Mouse (Mus musculus): ENCODE results near the gene Dhodh. TPM values are rescaled to one million over a fixed set of nuclear protein-coding genes. Genes with fewer than 3 reads are reported as not detected.
A peak's percentile ranks its signal among the peaks of the same experiment; 100 is the strongest.

Gene Dhodh
- polyA plus RNA-seq, 1 experiment: 31.6 TPM

- H3K4me3 ChIP-seq (replicated peaks; ENCODE audit: insufficient read depth, low read depth, low read length): no peak overlapping the region
- H3K4me1 ChIP-seq (ENCODE audit: control insufficient read depth, insufficient read depth, low read length): no peaks in the 10 kb centered on the region
- DNase-seq: no peak
- TF ChIP-seq CTCF (IDR thresholded peaks at IDR 0.05; ENCODE audit: borderline replicate concordance, insufficient read depth, low read depth, low read length) (0 out of 2 replicates have a peak, but pooled peaks have one; percentile 17), POLR2A (IDR thresholded peaks at IDR 0.05; ENCODE audit: borderline replicate concordance, insufficient read depth, low read length) (no peak)
- no peak overlapping the region for H3K27ac ChIP-seq (ENCODE audit: insufficient read depth, low read length)
- no peaks in the 10 kb centered on the region for H3K27me3 ChIP-seq (ENCODE audit: control insufficient read depth, insufficient read depth, low read length)
- WGBS: 39% methylated on average over 3 of the region's 3 CpGs
Observed at GRCm38 (mm10) chr8:109551663-109552062, 56.8 kb downstream of the Dhodh start.

DNA sequence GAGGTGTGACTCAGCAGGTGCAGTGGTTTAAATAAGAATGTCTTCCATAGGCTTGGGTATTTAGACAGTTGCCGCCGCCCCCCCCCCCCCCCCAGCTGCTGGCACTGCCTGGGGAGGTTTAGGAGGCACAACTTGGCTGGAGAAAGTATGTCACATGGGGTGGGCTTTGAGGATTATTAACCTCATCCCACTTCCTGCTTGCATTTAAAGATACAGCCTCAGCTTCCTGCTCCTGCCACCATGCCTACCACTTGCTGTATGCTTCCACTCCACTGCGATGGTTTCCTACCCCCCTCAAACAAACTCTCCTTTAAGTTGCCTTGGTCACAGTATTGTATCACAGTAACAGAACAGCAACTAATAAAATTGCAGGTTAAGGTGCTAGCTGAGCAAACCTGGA is 64.4 kb downstream of the Dhodh start:
- TF ChIP-seq POLR2A (IDR thresholded peaks at IDR 0.05; ENCODE audit: borderline replicate concordance, insufficient read depth, low read length) (no peak), CTCF (IDR thresholded peaks at IDR 0.05; ENCODE audit: borderline replicate concordance, insufficient read depth, low read depth, low read length) (no peak)
- DNase-seq: no peak
- Histone ChIP-seq H3K4me1 (ENCODE audit: control insufficient read depth, insufficient read depth, low read length) (no peaks in the 10 kb centered on the region), H3K4me3 (replicated peaks; ENCODE audit: insufficient read depth, low read depth, low read length) (no peak overlapping the region), H3K27ac (ENCODE audit: insufficient read depth, low read length) (no peak overlapping the region), H3K27me3 (ENCODE audit: control insufficient read depth, insufficient read depth, low read length) (no peaks in the 10 kb centered on the region)
- 47% methylated on average over 3 of the region's 3 CpGs for WGBS

DNA sequence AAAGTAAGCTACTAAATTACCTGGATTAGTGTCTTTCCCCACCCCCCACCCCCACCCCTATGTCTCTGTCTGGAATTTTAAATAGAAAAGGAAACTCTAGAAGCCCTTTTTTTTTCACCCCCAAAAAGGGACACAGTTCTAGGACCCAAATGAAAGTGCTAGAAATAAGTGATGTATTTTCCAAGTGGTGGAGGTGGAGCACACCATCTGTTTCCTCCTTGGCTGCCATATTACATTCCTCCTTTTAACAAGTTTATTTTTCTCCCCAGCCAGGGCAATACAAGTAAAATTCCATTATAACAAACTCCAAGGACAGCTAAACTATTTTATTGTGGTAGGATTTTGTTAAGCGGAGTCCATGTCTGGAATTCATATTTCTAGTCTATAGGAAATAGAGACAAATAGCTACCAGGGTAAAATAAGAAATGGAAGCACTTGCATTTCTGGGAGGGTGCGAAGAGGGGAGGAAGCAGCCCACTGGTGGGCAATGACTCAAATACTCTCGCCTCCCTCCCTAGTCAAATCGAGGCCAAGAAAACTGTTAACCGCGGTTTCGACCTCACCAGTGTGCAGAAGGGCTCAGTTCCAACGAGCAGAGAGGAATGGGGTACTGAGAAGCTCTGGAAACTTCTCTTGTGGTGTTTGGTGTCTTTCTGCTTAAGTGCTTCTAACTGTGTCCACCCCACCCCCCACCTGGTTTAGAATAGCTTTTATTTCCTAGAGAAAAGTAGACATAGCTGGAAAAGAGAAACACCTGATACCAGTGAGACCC is 65.5 kb downstream of the Dhodh start:
- Histone ChIP-seq H3K27me3 (ENCODE audit: control insufficient read depth, insufficient read depth, low read length) (no peaks in the 10 kb centered on the region), H3K27ac (ENCODE audit: insufficient read depth, low read length) (no peak overlapping the region), H3K4me1 (ENCODE audit: control insufficient read depth, insufficient read depth, low read length) (no peaks in the 10 kb centered on the region), H3K4me3 (replicated peaks; ENCODE audit: insufficient read depth, low read depth, low read length) (no peak overlapping the region)
- TF ChIP-seq CTCF (IDR thresholded peaks at IDR 0.05; ENCODE audit: borderline replicate concordance, insufficient read depth, low read depth, low read length) (no peak), POLR2A (IDR thresholded peaks at IDR 0.05; ENCODE audit: borderline replicate concordance, insufficient read depth, low read length) (no peak)
- WGBS: 42% methylated on average over 8 of the region's 8 CpGs
- no peak for DNase-seq

DNA sequence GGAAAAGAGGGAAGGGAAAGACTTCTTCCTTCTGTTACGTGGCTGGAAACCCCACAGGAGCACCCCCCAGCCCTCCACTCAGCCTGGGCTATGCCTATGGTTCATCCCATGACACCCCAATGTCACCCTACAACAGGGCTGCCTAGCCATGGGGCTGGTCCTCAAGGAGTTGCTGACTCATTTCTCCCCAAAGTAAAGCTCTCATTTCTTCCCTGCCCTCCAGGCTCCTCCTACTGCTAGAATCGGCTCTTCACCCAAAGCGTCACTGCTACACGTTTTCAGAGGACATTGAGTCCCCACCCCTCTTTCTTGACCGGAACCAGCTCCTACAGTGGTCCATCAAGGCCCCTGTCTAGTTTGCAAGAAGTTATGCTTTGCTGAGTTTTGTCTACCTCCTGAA is 66.3 kb downstream of the Dhodh start:
- DNase-seq: no peak
- no peak overlapping the region for H3K4me3 ChIP-seq (replicated peaks; ENCODE audit: insufficient read depth, low read depth, low read length)
- TF ChIP-seq POLR2A (IDR thresholded peaks at IDR 0.05; ENCODE audit: borderline replicate concordance, insufficient read depth, low read length) (no peak), CTCF (IDR thresholded peaks at IDR 0.05; ENCODE audit: borderline replicate concordance, insufficient read depth, low read depth, low read length) (no peak)
- WGBS: 64% methylated on average over 5 of the region's 5 CpGs
- no peaks in the 10 kb centered on the region for H3K4me1 ChIP-seq (ENCODE audit: control insufficient read depth, insufficient read depth, low read length)
- H3K27ac ChIP-seq (ENCODE audit: insufficient read depth, low read length): no peak overlapping the region
- no peaks in the 10 kb centered on the region for H3K27me3 ChIP-seq (ENCODE audit: control insufficient read depth, insufficient read depth, low read length)

Other genes starting within 250 kb of the Dhodh start
- gene Pmfbp1, start 114.6 kb downstream of the Dhodh start, polyA plus RNA-seq (2012; rRNA removed): 0.36 and 0.80 TPM in 2 replicates
- gene Dhx38, start 42.8 kb downstream of the Dhodh start, polyA plus RNA-seq (2012; rRNA removed): 23.8 and 25.3 TPM in 2 replicates
- 9.8 and 10.3 TPM in 2 replicates for gene Txnl4b, start 42.8 kb downstream of the Dhodh start, polyA plus RNA-seq (2012; rRNA removed)
- gene Hp, start 29.5 kb downstream of the Dhodh start, polyA plus RNA-seq (2012; rRNA removed): 0.38 and 0.44 TPM in 2 replicates
- 0.08 TPM in 1 of 2 replicates, not detected in the other for gene Pkd1l3, start 5.8 kb upstream of the Dhodh start, polyA plus RNA-seq (2012; rRNA removed)
- 88.2 and 90.7 TPM in 2 replicates for gene Ist1, start 84.6 kb upstream of the Dhodh start, polyA plus RNA-seq (2012; rRNA removed)
- 30.9 and 32.0 TPM in 2 replicates for gene Zfp821, start 96.9 kb upstream of the Dhodh start, polyA plus RNA-seq (2012; rRNA removed)
- 14.6 and 16.0 TPM in 2 replicates for gene Atxn1l, start 129.1 kb upstream of the Dhodh start, polyA plus RNA-seq (2012; rRNA removed)
- 74.4 and 80.0 TPM in 2 replicates for gene Ap1g1, start 169.9 kb upstream of the Dhodh start, polyA plus RNA-seq (2012; rRNA removed)